In genomic region chr8:58913640-58913968, GRCm38 (mm10) we compare ENCODE assay signal across 14 mouse cellular contexts. TPM values are rescaled to one million over a fixed set of nuclear protein-coding genes. Genes with fewer than 3 reads are reported as not detected.
DNase-seq lines count a peak whose midpoint lies in the region; ATAC-seq and TF ChIP-seq lines count a peak whose summit lies in the region.
"Had no signal": no experiment of that assay in that cellular context is flagged by ENCODE, and none has a peak within 500 bp of the region (broad histone marks: within the 10 kb centered on the region; RNA-seq: fewer than 3 reads in every experiment).

No protein-coding gene starts in this region.

- peaks cover 2% of the 10 kb centered on the region; the same call in 1 of the 2 replicates for H3K27me3 ChIP-seq in kidney, embryonic 16.5 days (ENCODE audit: insufficient read depth, low read length)
- H3K27me3 ChIP-seq in hindbrain, embryonic 12.5 days = peaks cover 6% of the 10 kb centered on the region; the same call in 1 of the 2 replicates
- H3K27me3 ChIP-seq in myocyte (ENCODE audit: control insufficient read depth, insufficient read depth, insufficient read length) = no peaks in the 10 kb centered on the region

- no peaks in the 10 kb centered on the region for H3K79me2 ChIP-seq in myocyte (ENCODE audit: control insufficient read depth, insufficient read depth)

- ATAC-seq in kidney, embryonic 16.5 days (ENCODE audit: low FRiP score, low TSS enrichment) = peak; percentile 55; the same call in 1 of the 2 replicates
- no peak for ATAC-seq in hindbrain, embryonic 12.5 days (ENCODE audit: low FRiP score)

- DNase-seq in kidney, adult 11 months = no peak
- no peak for DNase-seq in cerebellum, adult 11 months
- no peak for DNase-seq in frontal cortex, adult 2 months (ENCODE audit: extremely low spot score in 1 of 2, low spot score in 1 of 2)
- no peak for DNase-seq in ovary, postnatal 14 days (ENCODE audit: low spot score)
- DNase-seq: adrenal gland, adult 2 months; kidney, adult 9 months had no signal

- 85% methylated on average over 2 of the region's 3 CpGs for WGBS in kidney, embryonic 16.5 days
- 54% methylated on average over 2 of the region's 3 CpGs for WGBS in hindbrain, embryonic 12.5 days

- no peak for TF ChIP-seq CTCF in cortical plate, adult 2 months (IDR thresholded peaks at IDR 0.05; ENCODE audit: extremely low read depth, insufficient read depth, low read length)

- H3K4me1 ChIP-seq in kidney, embryonic 16.5 days (ENCODE audit: insufficient read depth, low read length) = no peaks in the 10 kb centered on the region
- H3K4me1 ChIP-seq in cortical plate, adult 2 months (ENCODE audit: control insufficient read depth, insufficient read depth, low read length) = no peaks in the 10 kb centered on the region
- peaks cover 6% of the 10 kb centered on the region for H3K4me1 ChIP-seq in hindbrain, embryonic 12.5 days

- H3K4me3 ChIP-seq in kidney, embryonic 16.5 days (ENCODE audit: low read length) = no peak overlapping the region
- peak overlapping the region; percentile 84; the same call in 1 of the 2 replicates for H3K4me3 ChIP-seq in cortical plate, adult 2 months (ENCODE audit: insufficient read depth, low read length)
- peak overlapping the region; percentile 57; the same call in 1 of the 2 replicates for H3K4me3 ChIP-seq in hindbrain, embryonic 12.5 days
- H3K4me3 ChIP-seq in myocyte = peak overlapping the region; percentile 20

- H3ac ChIP-seq in myocyte (ENCODE audit: control insufficient read depth, insufficient read length) = no peak overlapping the region

- no peak overlapping the region for H3K27ac ChIP-seq in kidney, embryonic 16.5 days (ENCODE audit: low read length)
- H3K27ac ChIP-seq in cortical plate, adult 2 months (ENCODE audit: insufficient read depth, low read length) = no peak overlapping the region
- no peak overlapping the region for H3K27ac ChIP-seq in hindbrain, embryonic 12.5 days
- H3K27ac ChIP-seq: lung, embryonic 15.5 days had no signal

- no peaks in the 10 kb centered on the region for H3K36me3 ChIP-seq in kidney, embryonic 16.5 days (ENCODE audit: insufficient read depth, low read length)
- H3K36me3 ChIP-seq in hindbrain, embryonic 12.5 days = no peaks in the 10 kb centered on the region
- H3K36me3 ChIP-seq in myocyte (ENCODE audit: control insufficient read depth, insufficient read depth) = no peaks in the 10 kb centered on the region
- H3K36me3 ChIP-seq: lung, embryonic 15.5 days had no signal

- peak overlapping the region; percentile 99 for H3K4me2 ChIP-seq in kidney, embryonic 16.5 days (replicated peaks; ENCODE audit: low read depth, low read length)
- H3K4me2 ChIP-seq in hindbrain, embryonic 12.5 days (replicated peaks) = peak overlapping the region; percentile 88
- peak overlapping the region; percentile 50 for H3K4me2 ChIP-seq in myocyte (ENCODE audit: low read depth)

- TF ChIP-seq POLR2A in cortical plate, adult 2 months (IDR thresholded peaks at IDR 0.05; ENCODE audit: extremely low read depth, insufficient read depth, low read length) = no peak
- no peak for TF ChIP-seq POLR2A in myocyte (IDR thresholded peaks at IDR 0.05; ENCODE audit: insufficient read length, low read depth)

- no peaks in the 10 kb centered on the region for H3K9me3 ChIP-seq in kidney, embryonic 16.5 days (ENCODE audit: low read length)
- H3K9me3 ChIP-seq in hindbrain, embryonic 12.5 days (replicated peaks) = no peaks in the 10 kb centered on the region
- H3K9me3 ChIP-seq: lung, embryonic 15.5 days had no signal

- no peak overlapping the region for H3K9ac ChIP-seq in kidney, embryonic 16.5 days (replicated peaks; ENCODE audit: low read length)
- H3K9ac ChIP-seq in hindbrain, embryonic 12.5 days = no peak overlapping the region
- H3K9ac ChIP-seq: lung, embryonic 15.5 days had no signal

TF ChIP-seq in myocyte, 11 proteins besides CTCF, POLR2A, EP300 and RAD21:
- TF ChIP-seq USF1 (IDR thresholded peaks at IDR 0.05; ENCODE audit: low read depth) (no peak), E2F4 (IDR thresholded peaks at IDR 0.05; ENCODE audit: insufficient read depth) (no peak), SRF (IDR thresholded peaks at IDR 0.05; ENCODE audit: control insufficient read depth, insufficient read length, low read depth) (no peak), MYOD1 (IDR thresholded peaks at IDR 0.05; ENCODE audit: control insufficient read depth in 1 of 3, insufficient read length in 2 of 3, low read depth in 2 of 3) (no peak), MYOG (IDR thresholded peaks at IDR 0.05; ENCODE audit: control insufficient read depth in 1 of 3, insufficient read depth in 1 of 3, insufficient read length in 2 of 3, low read depth in 2 of 3) (no peak), TCF12 (IDR thresholded peaks at IDR 0.05; ENCODE audit: insufficient read depth, poor library complexity, severe bottlenecking) (no peak), TCF3 (IDR thresholded peaks at IDR 0.05; ENCODE audit: insufficient read length, low read depth) (no peak), POLR2AphosphoS2 (IDR thresholded peaks at IDR 0.05; ENCODE audit: insufficient read length, low read depth) (no peak), REST (IDR thresholded peaks at IDR 0.05; ENCODE audit: insufficient read depth, insufficient read length) (no peak), MAX (IDR thresholded peaks at IDR 0.05; ENCODE audit: low read depth) (no peak), CEBPB (IDR thresholded peaks at IDR 0.05; ENCODE audit: insufficient read depth, poor library complexity, severe bottlenecking) (no peak)

RNA-seq across cellular contexts. Expression of gene Galntl6, which starts 1.2 kb away (rescaled TPM):
- polyA plus RNA-seq in kidney, embryonic 16.5 days (2015; fragmentation: Nextera tagmentation; extraction: Ambion mirVana) = 1.4 and 1.8 TPM in 2 replicates
- polyA plus RNA-seq in cortical plate, adult 2 months (2012; rRNA removed) = 11.8 and 12.2 TPM in 2 replicates
- polyA plus RNA-seq in hindbrain, embryonic 12.5 days (2016; fragmentation: Nextera tagmentation; extraction: Ambion mirVana) = 4.0 and 6.1 TPM in 2 replicates
- polyA plus RNA-seq in myocyte (2012; fragmentation: generic; extraction: Trizol) = not detected
- polyA plus RNA-seq in frontal cortex, adult 2 months (2012; rRNA removed) = 16.0 and 17.3 TPM in 2 replicates
- polyA plus RNA-seq: gonadal fat pad, adult 2 months; heart, postnatal 0 days had no signal

RNA-seq across cellular contexts. Expression of gene BC030500, which starts 2.0 kb away (rescaled TPM):
- polyA plus RNA-seq in kidney, embryonic 16.5 days (2015; fragmentation: Nextera tagmentation; extraction: Ambion mirVana) = 3.3 and 4.0 TPM in 2 replicates
- polyA plus RNA-seq in cortical plate, adult 2 months (2012; rRNA removed) = 14.4 and 17.2 TPM in 2 replicates
- 5.6 TPM in 2 replicates for polyA plus RNA-seq in hindbrain, embryonic 12.5 days (2016; fragmentation: Nextera tagmentation; extraction: Ambion mirVana)
- 0.16 TPM for polyA plus RNA-seq in myocyte (2012; fragmentation: generic; extraction: Trizol)
- polyA plus RNA-seq in frontal cortex, adult 2 months (2012; rRNA removed) = 18.5 and 21.4 TPM in 2 replicates
- polyA plus RNA-seq: gonadal fat pad, adult 2 months; heart, postnatal 0 days; urinary bladder, adult 2 months had no signal
